Mouse (Mus musculus): ENCODE data around the gene Serinc5.
"Not testable (repeated sequence)": the region's sequence is repeated elsewhere in the genome, so short reads cannot be mapped to it uniquely, and the experiment has no call there.

The Serinc5 gene

GRCm38 (mm10) chr13:92665008-92665407 lies 54.1 kb downstream of the Serinc5 start:
- peak; percentile 54 for DNase-seq (ENCODE audit: low read depth, low spot score)

DNA sequence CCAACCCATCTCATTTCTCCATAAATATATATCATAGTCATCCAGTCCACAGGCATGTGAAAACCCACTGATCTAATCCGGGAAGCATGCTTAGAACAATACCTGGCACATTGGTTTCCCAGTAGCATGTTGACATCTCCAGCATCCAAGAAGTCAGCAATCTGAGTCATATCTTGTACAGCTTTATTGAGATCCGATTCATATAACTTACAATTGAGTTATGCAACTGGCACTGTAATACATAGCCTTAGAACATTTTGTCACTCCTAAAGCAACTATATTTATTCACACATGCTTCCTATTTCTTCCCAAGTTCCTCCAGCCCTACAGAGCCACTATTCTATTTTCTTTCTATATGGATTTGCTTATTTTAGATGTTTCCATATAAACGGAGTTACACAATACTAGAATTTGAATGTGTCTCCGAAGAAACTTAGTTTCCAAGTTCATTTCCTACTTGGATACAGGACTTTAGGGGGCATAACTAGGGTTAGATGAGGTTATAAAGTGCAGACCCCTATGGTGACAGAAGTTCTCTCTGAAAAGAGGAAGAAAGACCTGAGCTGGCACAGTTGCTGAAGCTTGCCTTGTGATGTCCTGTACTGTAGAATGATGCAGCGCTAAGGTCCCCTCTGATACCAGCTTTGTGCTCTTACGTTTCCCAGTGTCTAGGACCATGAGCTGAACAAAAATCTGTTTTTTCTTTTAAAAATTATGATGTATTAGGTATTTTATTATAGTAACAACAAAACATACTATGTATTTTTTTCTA lies 57.5 kb downstream of the Serinc5 start:
- peak; percentile 66 for DNase-seq (ENCODE audit: low read depth, low spot score)

GRCm38 (mm10) chr13:92671727-92672126 lies 60.8 kb downstream of the Serinc5 start:
- DNase-seq (ENCODE audit: low read depth, low spot score), result no peak

- DNase-seq (ENCODE audit: low read depth, low spot score), result no peak
These were observed 63.8 kb downstream of the Serinc5 start for GRCm38 (mm10) chr13:92674676-92675075.

- DNase-seq (ENCODE audit: low read depth, low spot score), result no peak
These were observed 64.4 kb downstream of the Serinc5 start for GRCm38 (mm10) chr13:92675308-92675707.

GRCm38 (mm10) chr13:92675897-92676584 lies 65.2 kb downstream of the Serinc5 start:
- peak; percentile 72 for DNase-seq (ENCODE audit: low read depth, low spot score)

- no peak for DNase-seq (ENCODE audit: low read depth, low spot score)
These were observed 66.8 kb downstream of the Serinc5 start for GRCm38 (mm10) chr13:92677656-92678055.

GRCm38 (mm10) chr13:92679661-92680060 lies 68.8 kb downstream of the Serinc5 start:
- no peak for DNase-seq (ENCODE audit: low read depth, low spot score)

DNA sequence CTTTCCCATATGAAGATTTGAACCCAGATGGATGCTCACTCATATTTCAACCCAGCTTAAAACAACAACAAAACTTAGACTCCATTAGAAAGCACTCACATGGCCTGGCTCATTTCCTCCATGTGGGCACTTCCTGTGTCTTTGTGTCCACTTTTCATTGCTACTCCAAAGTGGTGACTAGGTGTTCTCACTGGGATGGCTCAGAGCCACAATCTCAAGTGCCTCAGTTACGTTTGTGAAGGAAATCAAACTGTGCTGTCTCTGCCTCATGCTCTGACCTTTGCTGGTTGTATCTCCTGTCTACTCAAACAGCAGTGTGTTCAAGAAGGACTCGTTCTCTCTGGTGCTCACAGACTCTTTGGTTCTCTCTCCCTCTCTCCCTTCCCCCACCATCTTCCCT lies 70.7 kb downstream of the Serinc5 start:
- DNase-seq (ENCODE audit: low read depth, low spot score), result no peak

DNA sequence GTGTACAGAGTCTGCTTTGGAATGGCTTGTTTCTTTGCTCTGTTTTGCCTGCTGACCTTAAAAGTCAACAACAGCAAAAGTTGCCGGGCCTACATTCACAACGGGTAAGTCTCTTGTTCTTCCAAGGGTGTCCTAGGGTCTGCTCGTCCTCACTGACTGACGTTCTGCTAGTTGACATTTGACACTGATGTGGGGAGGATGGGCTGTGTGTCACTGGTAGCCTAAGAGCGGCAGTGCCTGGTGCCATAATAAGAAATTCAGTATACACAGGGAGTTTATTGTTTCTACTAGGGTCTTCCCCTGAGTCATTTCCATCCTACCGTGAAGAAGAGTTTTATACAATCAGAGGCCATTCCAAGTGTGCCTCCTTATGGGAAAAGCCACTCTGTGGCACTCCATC lies 71.9 kb downstream of the Serinc5 start:
- no peak for DNase-seq (ENCODE audit: low read depth, low spot score)

DNA sequence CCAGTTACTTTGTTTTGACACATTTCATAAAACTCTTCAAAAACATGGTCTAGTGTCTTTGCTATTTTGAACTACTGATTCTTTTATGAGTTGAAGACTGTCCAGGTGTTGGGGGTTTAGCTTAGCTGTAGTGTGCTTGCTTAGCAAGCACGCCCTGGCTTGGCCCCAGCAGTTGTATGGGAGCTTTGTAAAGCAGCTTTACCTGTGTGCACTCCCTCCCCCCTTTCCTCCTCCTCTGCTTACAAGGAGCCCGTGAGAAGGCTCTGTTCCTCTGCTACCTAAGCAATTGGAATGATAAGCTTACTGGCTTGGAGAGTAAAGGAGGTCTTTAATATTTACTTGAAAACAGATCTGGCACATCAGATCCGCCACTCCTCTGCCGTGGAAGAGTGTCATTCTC lies 72.6 kb downstream of the Serinc5 start:
- no peak for DNase-seq (ENCODE audit: low read depth, low spot score)

GRCm38 (mm10) chr13:92684310-92684709 lies 73.4 kb downstream of the Serinc5 start:
- DNase-seq (ENCODE audit: low read depth, low spot score), result no peak

- DNase-seq (ENCODE audit: low read depth, low spot score), result peak; percentile 69
These were observed 74.4 kb downstream of the Serinc5 start for GRCm38 (mm10) chr13:92685273-92685672.

DNA sequence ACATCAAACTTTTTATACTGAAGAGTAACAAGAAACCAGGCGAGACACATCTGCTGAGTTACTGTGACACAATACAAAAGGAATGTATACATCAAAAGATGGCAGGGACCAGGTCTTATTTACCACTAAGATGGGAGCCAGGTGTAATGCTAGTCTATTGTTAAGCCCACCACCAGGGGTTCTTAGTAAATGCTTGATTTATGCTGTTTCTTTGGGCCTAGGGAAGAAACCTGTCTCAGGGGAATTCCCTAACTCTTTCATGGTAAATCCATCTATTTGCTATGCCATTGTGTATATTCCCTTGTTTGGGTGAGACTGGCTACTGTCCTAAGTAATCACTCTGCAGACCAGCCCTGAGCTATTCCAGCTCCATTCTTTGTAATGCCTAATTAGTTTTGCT lies 76.3 kb downstream of the Serinc5 start:
- DNase-seq (ENCODE audit: low read depth, low spot score), result not testable (repeated sequence)

DNA sequence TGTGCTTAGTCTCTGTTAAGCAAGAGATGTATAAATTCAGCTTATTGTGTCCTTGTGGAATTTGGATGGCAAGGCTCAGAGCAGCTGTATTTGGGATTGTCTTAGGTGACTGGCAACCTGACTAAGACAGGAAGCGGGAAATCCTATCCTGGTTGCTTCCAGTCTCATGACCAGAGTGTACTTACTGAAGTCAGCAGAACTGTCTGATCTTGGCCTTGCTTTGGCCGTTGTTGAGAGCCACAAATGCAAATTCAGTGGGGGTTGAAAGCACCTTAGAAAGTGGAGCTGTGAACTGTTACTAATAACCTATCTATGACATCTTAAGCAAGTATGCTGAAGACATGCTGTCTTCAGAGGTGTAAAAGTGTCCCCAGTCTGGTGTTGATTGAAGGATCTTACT lies 78.2 kb downstream of the Serinc5 start:
- no peak for DNase-seq (ENCODE audit: low read depth, low spot score)

DNA sequence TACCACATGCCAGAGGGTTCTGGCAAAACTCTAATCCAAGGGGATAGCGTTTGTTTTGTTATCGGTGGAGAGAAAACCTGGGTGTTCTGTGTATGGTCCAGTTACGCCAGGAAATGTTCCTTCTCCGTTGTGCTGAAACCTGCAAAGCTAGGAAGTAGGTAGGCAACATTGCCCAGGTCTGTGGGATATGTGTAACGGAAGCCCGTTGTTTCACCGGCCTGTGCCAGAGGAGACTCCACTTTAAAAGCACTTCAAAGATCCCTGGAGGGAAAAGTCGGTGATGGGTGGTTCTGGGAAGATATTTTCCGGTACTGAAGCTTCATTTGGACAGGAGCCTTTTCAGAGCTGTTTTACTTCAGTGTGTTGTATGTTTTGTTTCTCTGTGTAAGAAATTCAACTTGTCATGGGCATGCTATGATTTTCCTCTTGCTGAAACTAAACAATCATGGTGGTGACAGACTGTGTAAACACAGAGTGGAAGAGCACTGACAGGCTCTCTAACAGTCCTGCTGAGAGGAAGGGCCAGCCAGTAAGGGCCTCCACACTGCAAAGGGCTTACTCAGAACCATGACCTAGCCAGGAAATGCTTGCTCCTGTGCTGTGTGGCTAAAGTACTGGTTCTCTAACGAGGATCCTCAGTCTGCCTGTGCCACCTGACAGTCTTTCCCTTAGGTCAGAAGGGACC lies 83.1 kb downstream of the Serinc5 start:
- DNase-seq (ENCODE audit: low read depth, low spot score), result no peak

DNA sequence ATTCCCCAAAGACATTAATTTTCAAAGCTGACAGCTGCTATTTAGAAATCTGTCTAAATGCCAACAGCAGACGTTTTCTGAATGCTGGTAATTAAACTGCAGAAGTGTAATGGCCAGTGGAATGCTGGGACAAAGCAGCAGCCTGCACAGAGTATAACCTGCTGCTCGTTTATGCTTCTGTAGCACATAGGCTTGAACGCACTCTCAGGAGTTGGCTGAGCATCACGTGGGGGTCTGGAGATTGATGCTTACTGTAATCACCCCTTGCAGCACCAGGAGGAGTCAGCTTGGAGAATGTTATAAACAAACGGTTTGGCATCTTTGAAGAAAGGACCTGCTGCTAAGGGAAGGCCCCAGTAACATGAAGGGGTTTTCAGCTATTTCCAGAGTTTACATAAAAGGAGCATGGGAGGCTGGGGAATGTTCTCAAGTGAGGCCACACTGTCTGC lies 85.6 kb downstream of the Serinc5 start:
- DNase-seq (ENCODE audit: low read depth, low spot score), result peak; percentile 60

DNA sequence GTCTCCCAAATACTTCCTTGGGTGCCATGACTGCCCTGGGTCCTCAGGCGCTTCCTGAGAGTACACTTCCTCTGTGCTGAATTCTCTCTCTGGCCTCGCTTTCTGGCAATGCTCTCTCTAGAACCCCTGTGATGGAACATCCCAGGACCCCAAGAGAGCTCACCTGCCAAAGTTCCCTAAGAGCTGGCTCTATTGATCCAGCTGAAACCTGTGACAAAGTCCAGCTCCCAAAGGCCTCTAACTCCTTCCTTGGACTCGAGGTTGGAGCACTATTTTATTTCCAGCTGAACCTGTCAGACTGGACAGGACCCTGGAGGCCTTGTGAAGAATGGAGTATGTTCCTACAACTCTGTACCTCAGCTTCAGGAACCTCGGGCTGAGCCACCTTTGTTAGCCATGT lies 86.2 kb downstream of the Serinc5 start:
- no peak for DNase-seq (ENCODE audit: low read depth, low spot score)

DNA sequence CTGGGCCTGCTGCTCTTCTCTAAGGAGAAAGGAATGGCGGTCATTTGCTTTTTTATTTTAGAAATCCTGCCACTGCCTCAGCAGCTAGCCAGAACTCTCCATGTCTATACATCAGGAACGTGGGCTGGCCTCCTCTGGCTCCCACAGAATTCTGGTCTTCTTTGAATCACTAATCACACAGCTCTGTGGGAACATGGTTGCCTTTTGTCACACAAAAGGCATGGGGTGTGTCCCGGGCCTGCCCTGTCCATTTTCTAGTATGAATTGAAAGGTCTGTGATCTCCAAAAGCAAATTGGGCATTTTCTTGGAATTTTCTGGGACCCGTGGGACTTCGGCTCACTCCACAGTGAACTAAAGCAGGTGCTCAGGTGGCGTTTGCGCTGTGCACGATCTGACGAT lies 87.9 kb downstream of the Serinc5 start:
- peak; percentile 37 for DNase-seq (ENCODE audit: low read depth, low spot score)

GRCm38 (mm10) chr13:92699395-92699794 lies 88.5 kb downstream of the Serinc5 start:
- DNase-seq (ENCODE audit: low read depth, low spot score), result no peak

GRCm38 (mm10) chr13:92702035-92702434 lies 91.1 kb downstream of the Serinc5 start:
- no peak for DNase-seq (ENCODE audit: low read depth, low spot score)

GRCm38 (mm10) chr13:92703241-92704027 lies 92.5 kb downstream of the Serinc5 start:
- DNase-seq (ENCODE audit: low read depth, low spot score), result peak; percentile 96

Measured in brain, adult 2 months (tissue).